Mouse (Mus musculus): ENCODE data around the gene Mepce. TPM values are rescaled to one million over a fixed set of nuclear protein-coding genes. Genes with fewer than 3 reads are reported as not detected.

Gene Mepce
- polyA plus RNA-seq (2015; fragmentation: Nextera tagmentation; extraction: Ambion mirVana): 14.7 and 15.7 TPM in 2 replicates

DNA sequence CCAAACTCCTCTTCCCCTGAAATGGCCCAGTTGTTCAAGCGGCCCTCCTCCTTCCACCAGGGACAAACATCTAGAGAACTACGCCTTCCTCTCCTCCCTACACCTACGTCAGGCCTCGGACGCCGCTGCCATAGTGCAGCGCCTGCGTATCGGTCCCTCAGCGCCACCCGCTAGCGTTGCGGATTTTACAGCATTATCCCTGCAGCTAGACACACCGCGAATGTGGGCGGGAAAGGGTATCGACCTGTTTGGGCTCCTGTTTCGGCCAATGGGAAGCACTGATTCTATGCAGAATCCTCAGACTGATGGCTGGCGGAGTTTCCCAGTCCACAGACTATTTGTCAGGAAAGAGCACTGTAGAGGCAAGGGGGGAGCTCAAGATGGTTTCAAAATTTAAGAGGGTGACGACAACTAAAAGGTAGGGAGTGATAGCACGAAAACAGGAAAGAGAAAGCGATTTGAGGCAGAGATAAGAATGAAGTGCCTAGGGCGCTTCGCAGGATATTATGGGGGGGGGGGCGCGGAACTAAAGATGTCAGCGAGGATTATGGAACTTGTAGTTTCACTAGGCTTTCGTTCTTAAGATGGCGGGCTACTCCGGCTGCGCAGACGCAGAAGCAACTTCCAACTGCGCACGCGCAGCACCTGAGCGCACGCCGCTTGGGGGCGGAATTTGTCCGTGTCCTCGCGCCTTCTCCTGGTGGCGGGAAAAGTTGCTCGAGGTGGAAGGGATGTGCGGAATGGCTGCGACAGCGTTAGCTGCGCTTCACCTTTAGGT, at the start of gene Mepce, which contains the start of gene Zcwpw1:
TSS of gene Mepce (minus strand) at position 505 of the 778 bp plus-strand sequence.
TSS of gene Zcwpw1 (plus strand) at position 648 of the 778 bp plus-strand sequence.

DNA sequence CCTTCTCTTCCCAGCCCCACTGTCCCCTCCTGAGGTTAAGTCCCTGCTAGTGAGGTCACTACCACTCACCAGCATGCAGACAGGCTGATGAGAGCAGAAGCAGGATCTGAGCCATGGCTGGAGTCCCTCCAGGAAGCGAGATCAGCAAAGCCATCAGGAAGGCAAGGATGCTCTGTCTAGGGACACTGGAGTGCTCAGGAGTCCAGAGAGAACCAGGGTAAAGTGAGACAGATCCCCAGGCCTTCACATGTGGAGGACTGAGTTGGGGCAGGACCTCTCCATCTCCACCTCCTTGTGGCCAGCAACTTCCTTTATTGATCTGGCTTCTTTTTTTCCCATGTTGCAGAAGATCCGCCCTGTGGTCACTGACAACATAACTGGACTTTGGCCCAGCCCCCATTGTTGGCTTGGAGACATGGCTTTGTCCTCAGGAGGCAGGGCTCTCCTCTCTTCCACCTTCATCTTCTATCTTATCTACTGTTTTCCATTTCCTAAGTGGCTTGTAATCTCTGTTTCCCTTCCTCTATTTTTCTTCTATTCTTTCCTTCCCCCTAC, 48.6 kb upstream of the Mepce start, which contains the start of gene Pilra:
TSS of gene Pilra (minus strand) at position 316 of the 555 bp plus-strand sequence.

GRCm38 (mm10) chr5:137778635-137779034, 8.8 kb downstream of the Mepce start, which contains the start of gene Ppp1r35:
Gene Ppp1r35, plus strand, starts transcription at chr5:137778849.

DNA sequence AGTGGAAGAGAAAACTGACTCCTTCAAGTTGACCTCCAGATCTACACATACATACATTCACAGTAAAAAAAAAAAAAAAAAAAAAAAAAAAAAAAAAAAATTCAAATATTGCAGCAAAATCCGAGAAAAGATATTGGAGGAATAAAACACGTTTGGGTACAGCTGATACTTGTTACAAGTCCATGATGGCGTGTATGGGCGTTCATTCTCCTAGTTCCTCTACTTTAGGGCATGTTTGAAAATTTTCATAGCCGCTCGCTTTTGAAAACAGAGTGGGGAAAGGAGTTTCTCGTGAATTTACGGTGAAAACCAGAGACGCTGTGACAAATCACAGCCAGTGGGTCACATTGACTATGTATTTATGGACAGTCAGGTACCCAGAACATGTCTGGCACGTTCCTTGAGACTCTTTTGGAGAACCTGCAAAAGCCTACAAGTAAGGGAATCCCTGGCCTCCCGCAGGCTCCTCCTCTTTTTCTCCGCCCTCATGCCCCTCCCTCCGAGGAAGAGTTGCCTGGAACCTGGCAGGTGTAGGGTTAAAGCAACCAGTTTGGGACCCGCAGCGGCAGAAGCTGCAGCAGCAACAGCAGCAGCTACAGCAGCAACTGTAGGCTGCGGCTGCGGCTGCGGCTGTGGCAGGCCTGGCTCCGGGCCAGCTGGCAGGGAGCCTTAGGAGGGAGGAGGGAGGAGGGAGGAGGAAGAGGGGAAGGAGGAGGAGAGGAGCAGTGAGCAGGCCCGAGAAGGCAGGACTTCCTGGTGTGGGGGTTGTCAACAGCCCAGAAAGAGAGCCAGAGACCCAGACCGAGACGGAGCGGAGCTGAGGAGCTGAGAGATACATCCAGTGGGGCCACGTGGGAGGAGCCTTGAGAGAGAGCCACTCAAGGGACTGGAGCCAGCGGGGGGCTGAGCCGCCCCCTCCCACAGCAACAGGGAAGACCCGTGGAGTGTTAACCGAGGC, 42.0 kb downstream of the Mepce start, which contains the start of gene Tsc22d4:
TSS of gene Tsc22d4 (plus strand) at position 517 of the 958 bp plus-strand sequence.

DNA sequence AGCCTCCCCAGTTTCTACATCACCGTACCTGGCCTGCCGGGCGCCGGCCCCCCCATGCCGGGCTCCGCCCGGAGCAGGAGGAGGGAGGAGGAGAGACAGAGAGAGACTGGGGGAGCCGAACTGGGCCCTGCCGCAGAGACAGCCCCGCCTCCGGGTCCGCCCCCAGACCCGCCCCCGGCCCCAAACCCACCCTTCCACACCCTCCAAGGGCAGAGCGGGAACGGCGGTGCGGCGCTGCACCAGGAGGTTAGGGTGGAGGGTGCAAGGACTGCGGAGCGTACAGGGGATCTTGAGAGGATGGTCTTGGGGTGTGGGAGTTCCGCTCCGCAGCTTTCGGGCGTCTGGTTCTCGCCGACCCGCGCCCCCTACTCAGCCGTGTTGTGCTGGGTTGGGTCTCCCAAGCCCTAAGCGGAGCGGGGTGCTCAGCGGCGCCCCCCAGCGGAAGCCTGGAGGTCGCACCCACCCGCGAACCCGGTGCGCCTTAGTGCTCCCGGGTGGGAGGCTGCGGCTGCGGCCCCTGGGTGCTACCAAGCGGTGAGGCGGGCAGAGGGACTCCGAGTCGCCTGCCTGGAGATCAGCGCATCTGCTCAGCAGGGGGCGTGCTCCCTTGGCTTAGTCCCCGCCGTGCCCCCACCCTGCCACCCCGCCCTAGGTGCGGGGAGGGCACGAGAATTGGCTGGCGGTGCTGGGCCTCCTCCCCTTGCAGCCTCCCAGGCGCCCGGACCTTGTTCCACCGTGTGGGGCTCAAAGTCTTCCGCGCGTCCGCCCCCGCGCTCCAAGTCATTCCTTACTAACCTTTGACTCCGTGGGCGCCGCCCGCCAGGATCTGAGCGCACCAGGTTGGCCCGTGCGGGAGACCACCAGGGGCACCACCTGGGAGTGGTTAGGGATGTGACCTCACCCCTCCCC, 46.2 kb downstream of the Mepce start, which contains the start of gene Nyap1:
TSS of gene Nyap1 (minus strand) at position 585 of the 909 bp plus-strand sequence.

Other genes with a start within 250 kb of the Mepce start
- 159 and 196 TPM in 2 replicates for gene Actl6b, start 234.1 kb downstream of the Mepce start, polyA plus RNA-seq (2015; fragmentation: Nextera tagmentation; extraction: Ambion mirVana)
- 9.2 and 12.8 TPM in 2 replicates for gene Tfr2, start 217.8 kb downstream of the Mepce start, polyA plus RNA-seq (2015; fragmentation: Nextera tagmentation; extraction: Ambion mirVana)
- 95.2 and 98.7 TPM in 2 replicates for gene Mospd3, start 186.6 kb downstream of the Mepce start, polyA plus RNA-seq (2015; fragmentation: Nextera tagmentation; extraction: Ambion mirVana)
- gene Pcolce, start 173.9 kb downstream of the Mepce start, polyA plus RNA-seq (2015; fragmentation: Nextera tagmentation; extraction: Ambion mirVana): 52.0 and 67.0 TPM in 2 replicates
- gene Fbxo24, start 158.7 kb downstream of the Mepce start, polyA plus RNA-seq (2015; fragmentation: Nextera tagmentation; extraction: Ambion mirVana): 0.14 TPM in 1 of 2 replicates, not detected in the other
- 17.9 and 18.3 TPM in 2 replicates for gene Lrch4, start 158.5 kb downstream of the Mepce start, polyA plus RNA-seq (2015; fragmentation: Nextera tagmentation; extraction: Ambion mirVana)
- 2.6 and 5.1 TPM in 2 replicates for gene Gm20605, start 158.5 kb downstream of the Mepce start, polyA plus RNA-seq (2015; fragmentation: Nextera tagmentation; extraction: Ambion mirVana)
- gene Sap25, start 146.3 kb downstream of the Mepce start, polyA plus RNA-seq (2015; fragmentation: Nextera tagmentation; extraction: Ambion mirVana): 3.2 and 4.3 TPM in 2 replicates
- 0.13 and 0.28 TPM in 2 replicates for gene Irs3, start 141.9 kb downstream of the Mepce start, polyA plus RNA-seq (2015; fragmentation: Nextera tagmentation; extraction: Ambion mirVana)
- 23.7 and 24.8 TPM in 2 replicates for gene Agfg2, start 102.9 kb downstream of the Mepce start, polyA plus RNA-seq (2015; fragmentation: Nextera tagmentation; extraction: Ambion mirVana)
- gene Nyap1, start 46.0 kb downstream of the Mepce start, polyA plus RNA-seq (2015; fragmentation: Nextera tagmentation; extraction: Ambion mirVana): 26.4 and 29.9 TPM in 2 replicates
- gene Tsc22d4, start 41.9 kb downstream of the Mepce start, polyA plus RNA-seq (2015; fragmentation: Nextera tagmentation; extraction: Ambion mirVana): 413 and 448 TPM in 2 replicates
- 53.2 and 55.8 TPM in 2 replicates for gene Ppp1r35, start 8.8 kb downstream of the Mepce start, polyA plus RNA-seq (2015; fragmentation: Nextera tagmentation; extraction: Ambion mirVana)
- 9.2 and 10.5 TPM in 2 replicates for gene Zcwpw1, start 143 bp upstream of the Mepce start, polyA plus RNA-seq (2015; fragmentation: Nextera tagmentation; extraction: Ambion mirVana)
- gene Pilra, start 48.6 kb upstream of the Mepce start, polyA plus RNA-seq (2015; fragmentation: Nextera tagmentation; extraction: Ambion mirVana): 0.58 and 0.71 TPM in 2 replicates
- gene Pilrb1, start 70.5 kb upstream of the Mepce start, polyA plus RNA-seq (2015; fragmentation: Nextera tagmentation; extraction: Ambion mirVana): 0.28 TPM in 1 of 2 replicates, not detected in the other
- not detected in 2 replicates for gene Pilrb2, start 84.2 kb upstream of the Mepce start, polyA plus RNA-seq (2015; fragmentation: Nextera tagmentation; extraction: Ambion mirVana)
- gene Cyp3a13, start 134.0 kb upstream of the Mepce start, polyA plus RNA-seq (2015; fragmentation: Nextera tagmentation; extraction: Ambion mirVana): 0.05 TPM in 1 of 2 replicates, not detected in the other
- gene Gjc3, start 175.4 kb upstream of the Mepce start, polyA plus RNA-seq (2015; fragmentation: Nextera tagmentation; extraction: Ambion mirVana): 8.3 and 8.5 TPM in 2 replicates
- gene Azgp1, start 193.9 kb upstream of the Mepce start, polyA plus RNA-seq (2015; fragmentation: Nextera tagmentation; extraction: Ambion mirVana): not detected in 2 replicates
- not detected in 2 replicates for gene Smok3a, start 233.6 kb upstream of the Mepce start, polyA plus RNA-seq (2015; fragmentation: Nextera tagmentation; extraction: Ambion mirVana)
- gene Smok3b, start 233.8 kb upstream of the Mepce start, polyA plus RNA-seq (2015; fragmentation: Nextera tagmentation; extraction: Ambion mirVana): 0.06 TPM in 1 of 2 replicates, not detected in the other

Measured in neural tube, postnatal 0 days (tissue).